Mouse (Mus musculus) liver, embryonic 16.5 days (tissue): ENCODE data around the gene Tti1. TPM values are rescaled to one million over a fixed set of nuclear protein-coding genes. Genes with fewer than 3 reads are reported as not detected.

Experiments
- ATAC-seq: fragments of 200-750 bp; cut with Nextera tagmentation; 2 replicates; pipeline ENCODE4 v1.8.0; 2017; ENCODE audit warnings: low read depth, mild to moderate bottlenecking, moderate number of reproducible peaks, moderate library complexity
- H3K27ac ChIP-seq: fragments of 300-500 bp; sonication (generic); 2 replicates; pipeline ENCODE4 v1.5.1; 2014; ENCODE audit warnings: mild to moderate bottlenecking, low read length
- H3K27me3 ChIP-seq: fragments of 300-500 bp; sonication (generic); 2 replicates; pipeline ENCODE4 v1.6.1; 2014; ENCODE audit warnings: low read depth, low read length, mixed read lengths; ENCODE audit not compliant: control insufficient read depth, insufficient read depth
- H3K36me3 ChIP-seq: fragments of 300-500 bp; sonication (generic); 2 replicates; pipeline ENCODE4 v1.6.1; 2014; ENCODE audit warnings: mild to moderate bottlenecking; ENCODE audit not compliant: control insufficient read depth, insufficient read depth
- H3K4me1 ChIP-seq: fragments of 300-500 bp; sonication (generic); 2 replicates; pipeline ENCODE4 v1.6.1; 2014; ENCODE audit warnings: low read depth, low read length, mixed read lengths; ENCODE audit not compliant: control insufficient read depth
- H3K4me2 ChIP-seq: fragments of 300-500 bp; sonication (generic); 2 replicates; pipeline ENCODE4 v1.6.1; 2014; ENCODE audit warnings: low read depth, low read length, mixed read lengths
- H3K4me3 ChIP-seq: fragments of 300-500 bp; sonication (generic); 2 replicates; pipeline ENCODE4 v1.5.1; 2014; ENCODE audit warnings: low read depth, mild to moderate bottlenecking, low read length
- H3K9ac ChIP-seq: fragments of 300-500 bp; sonication (generic); 2 replicates; pipeline ENCODE4 v1.6.1; 2014; ENCODE audit warnings: low read depth, low read length
- H3K9me3 ChIP-seq: fragments of 300-500 bp; sonication (generic); replicated peaks from 2 replicates; pipeline ENCODE4 v1.6.1; 2016; ENCODE audit warnings: low read length; ENCODE audit not compliant: control insufficient read depth
- WGBS: fragments of 180-500 bp; shearing (Covaris S2); extraction: QIAGEN DNeasy Blood & Tissue Kit; methylation state at CpG from one replicate; pipeline ENCODE4 v1.1.7; 2014; ENCODE audit not compliant: insufficient replicate concordance; 5-methylcytosine and 5-hydroxymethylcytosine counted together
- polyA plus RNA-seq: library from polyadenylated mRNA; unstranded; fragments of >200 nt; fragmentation: Nextera tagmentation; extraction: Ambion mirVana; gene quantifications from 2 replicates; pipeline ENCODE4 v1.2.1, GENCODE M21; 2015

The Tti1 gene
- polyA plus RNA-seq, 1 experiment from 2014 or later = 13.1 TPM

- Histone ChIP-seq H3K27ac (no peak overlapping the region), H3K9ac (no peak overlapping the region), H3K4me3 (no peak overlapping the region), H3K4me2 (no peak overlapping the region), H3K36me3 (peaks cover 4% of the 10 kb centered on the region; the same call in 1 of the 2 replicates), H3K4me1 (peaks cover 33% of the 10 kb centered on the region), H3K27me3 (no peaks in the 10 kb centered on the region), H3K9me3 (no peaks in the 10 kb centered on the region)
- no peak for ATAC-seq
- WGBS = 80% methylated on average over 2 of the region's 2 CpGs
Observed at GRCm38 (mm10) chr2:158035813-158036212, 7.6 kb upstream of the Tti1 start.

- Histone ChIP-seq H3K4me1 (peaks cover 41% of the 10 kb centered on the region), H3K4me2 (peak overlapping the region; percentile 62), H3K27ac (peak overlapping the region; percentile 61; the same call in 1 of the 2 replicates), H3K4me3 (peak overlapping the region; percentile 86), H3K36me3 (no peaks in the 10 kb centered on the region), H3K9ac (peak overlapping the region; percentile 97), H3K9me3 (no peaks in the 10 kb centered on the region), H3K27me3 (no peaks in the 10 kb centered on the region)
- no peak for ATAC-seq
- WGBS = 53% methylated on average over 7 of the region's 7 CpGs
Observed at GRCm38 (mm10) chr2:158030007-158030406, 1.8 kb upstream of the Tti1 start.

- no peaks in the 10 kb centered on the region for H3K9me3 ChIP-seq
- H3K4me3 ChIP-seq = peak overlapping the region; percentile 86
- WGBS = under 1% methylated on average over 16 of the region's 16 CpGs
- peak overlapping the region; percentile 97 for H3K9ac ChIP-seq
- no peak for ATAC-seq
- peaks cover 35% of the 10 kb centered on the region for H3K4me1 ChIP-seq
- H3K4me2 ChIP-seq = peak overlapping the region; percentile 80
- H3K36me3 ChIP-seq = no peaks in the 10 kb centered on the region
- no peaks in the 10 kb centered on the region for H3K27me3 ChIP-seq
- peak overlapping the region; percentile 89 for H3K27ac ChIP-seq
Observed at GRCm38 (mm10) chr2:158027855-158028353, 329 bp downstream of the Tti1 start.

- Histone ChIP-seq H3K4me1 (no peaks in the 10 kb centered on the region), H3K36me3 (no peaks in the 10 kb centered on the region), H3K27ac (no peak overlapping the region), H3K4me3 (no peak overlapping the region), H3K4me2 (no peak overlapping the region), H3K9me3 (no peaks in the 10 kb centered on the region), H3K27me3 (no peaks in the 10 kb centered on the region), H3K9ac (no peak overlapping the region)
- WGBS = 83% methylated on average over 4 of the region's 4 CpGs
- ATAC-seq = no peak
Observed at GRCm38 (mm10) chr2:158017330-158017729, 10.9 kb downstream of the Tti1 start.

GRCm38 (mm10) chr2:158012608-158013007 lies 15.6 kb downstream of the Tti1 start:
- 86% methylated on average over 3 of the region's 3 CpGs for WGBS
- Histone ChIP-seq H3K27me3 (no peaks in the 10 kb centered on the region), H3K4me1 (no peaks in the 10 kb centered on the region), H3K9ac (no peak overlapping the region), H3K27ac (no peak overlapping the region), H3K4me3 (no peak overlapping the region), H3K36me3 (no peaks in the 10 kb centered on the region), H3K9me3 (no peaks in the 10 kb centered on the region), H3K4me2 (no peak overlapping the region)
- ATAC-seq = no peak

GRCm38 (mm10) chr2:158009373-158009772 lies 18.9 kb downstream of the Tti1 start:
- 74% methylated on average over 7 of the region's 7 CpGs for WGBS
- no peak for ATAC-seq
- Histone ChIP-seq H3K9ac (no peak overlapping the region), H3K4me3 (no peak overlapping the region), H3K4me1 (no peaks in the 10 kb centered on the region; the same call in 1 of the 2 replicates), H3K4me2 (no peak overlapping the region), H3K36me3 (peaks cover 8% of the 10 kb centered on the region; the same call in 1 of the 2 replicates), H3K27me3 (no peaks in the 10 kb centered on the region), H3K27ac (no peak overlapping the region), H3K9me3 (no peaks in the 10 kb centered on the region)

- no peak overlapping the region for H3K9ac ChIP-seq
- H3K4me3 ChIP-seq = no peak overlapping the region
- H3K27ac ChIP-seq = no peak overlapping the region
- no peaks in the 10 kb centered on the region; the same call in 1 of the 2 replicates for H3K4me1 ChIP-seq
- no peak overlapping the region for H3K4me2 ChIP-seq
- no peak for ATAC-seq
- H3K36me3 ChIP-seq = peaks cover 8% of the 10 kb centered on the region; the same call in 1 of the 2 replicates
- 86% methylated on average over 4 of the region's 4 CpGs for WGBS
- no peaks in the 10 kb centered on the region for H3K9me3 ChIP-seq
- H3K27me3 ChIP-seq = no peaks in the 10 kb centered on the region
Observed at GRCm38 (mm10) chr2:158005641-158006040, 22.6 kb downstream of the Tti1 start.

- Histone ChIP-seq H3K4me1 (no peaks in the 10 kb centered on the region; the same call in 1 of the 2 replicates), H3K4me3 (no peak overlapping the region), H3K4me2 (no peak overlapping the region), H3K36me3 (peaks cover 8% of the 10 kb centered on the region; the same call in 1 of the 2 replicates), H3K9ac (no peak overlapping the region), H3K27me3 (no peaks in the 10 kb centered on the region), H3K27ac (no peak overlapping the region), H3K9me3 (no peaks in the 10 kb centered on the region)
- 56% methylated on average over 6 of the region's 6 CpGs for WGBS
- peak; percentile 30; the same call in 1 of the 2 replicates for ATAC-seq
Observed at GRCm38 (mm10) chr2:158004620-158005019, 23.6 kb downstream of the Tti1 start.

GRCm38 (mm10) chr2:157998817-157999216 lies 29.4 kb downstream of the Tti1 start:
- Histone ChIP-seq H3K4me1 (no peaks in the 10 kb centered on the region), H3K27me3 (no peaks in the 10 kb centered on the region), H3K4me2 (no peak overlapping the region), H3K9ac (no peak overlapping the region), H3K4me3 (no peak overlapping the region), H3K36me3 (peaks cover 14% of the 10 kb centered on the region), H3K27ac (no peak overlapping the region), H3K9me3 (no peaks in the 10 kb centered on the region)
- 83% methylated on average over 3 of the region's 3 CpGs for WGBS
- ATAC-seq = no peak
